Mouse (Mus musculus) forebrain, embryonic 12.5 days (tissue): ENCODE measurements around the gene Fbxo46. TPM values are rescaled to one million over a fixed set of nuclear protein-coding genes. Genes with fewer than 3 reads are reported as not detected.
"Not testable (repeated sequence)": the region's sequence is repeated elsewhere in the genome, so short reads cannot be mapped to it uniquely, and the experiment has no call there.

ENCODE experiments used
- ATAC-seq: fragments of 200-750 bp; cut with Nextera tagmentation; 2 replicates; pipeline ENCODE4 v1.8.0; 2017; ENCODE audit warnings: moderate TSS enrichment; ENCODE audit not compliant: low FRiP score
- H3K27ac ChIP-seq: fragments of 300-500 bp; sonication (generic); 2 replicates; pipeline ENCODE4 v1.5.1; 2016; ENCODE audit warnings: mild to moderate bottlenecking
- H3K27me3 ChIP-seq: fragments of 300-500 bp; sonication (generic); 2 replicates; pipeline ENCODE4 v1.6.1; 2016; ENCODE audit warnings: mild to moderate bottlenecking
- H3K36me3 ChIP-seq: fragments of 300-500 bp; sonication (generic); replicated peaks from 2 replicates; pipeline ENCODE4 v1.6.1; 2016; ENCODE audit warnings: mild to moderate bottlenecking
- H3K4me1 ChIP-seq: fragments of 300-500 bp; sonication (generic); 2 replicates; pipeline ENCODE4 v1.6.1; 2016
- H3K4me2 ChIP-seq: fragments of 300-500 bp; sonication (generic); 2 replicates; pipeline ENCODE4 v1.6.1; 2016; ENCODE audit warnings: mild to moderate bottlenecking, moderate library complexity
- H3K4me3 ChIP-seq: fragments of 300-500 bp; sonication (generic); replicated peaks from 2 replicates; pipeline ENCODE4 v1.5.1; 2016; ENCODE audit warnings: mild to moderate bottlenecking
- H3K9ac ChIP-seq: fragments of 300-500 bp; sonication (generic); 2 replicates; pipeline ENCODE4 v1.6.1; 2016; ENCODE audit warnings: mild to moderate bottlenecking
- H3K9me3 ChIP-seq: fragments of 300-500 bp; sonication (generic); 2 replicates; pipeline ENCODE4 v1.6.1; 2016
- WGBS: fragments of 180-500 bp; shearing (Covaris S2); methylation state at CpG from one replicate; pipeline ENCODE4 v1.1.7; 2016; 5-methylcytosine and 5-hydroxymethylcytosine counted together
- polyA plus RNA-seq: library from polyadenylated mRNA; unstranded; fragments of >200 nt; fragmentation: Nextera tagmentation; extraction: Ambion mirVana; gene quantifications from 2 replicates; pipeline ENCODE4 v1.2.1, GENCODE M21; 2016

Gene Fbxo46
- polyA plus RNA-seq, 1 experiment from 2014 or later: 18.4 TPM

DNA sequence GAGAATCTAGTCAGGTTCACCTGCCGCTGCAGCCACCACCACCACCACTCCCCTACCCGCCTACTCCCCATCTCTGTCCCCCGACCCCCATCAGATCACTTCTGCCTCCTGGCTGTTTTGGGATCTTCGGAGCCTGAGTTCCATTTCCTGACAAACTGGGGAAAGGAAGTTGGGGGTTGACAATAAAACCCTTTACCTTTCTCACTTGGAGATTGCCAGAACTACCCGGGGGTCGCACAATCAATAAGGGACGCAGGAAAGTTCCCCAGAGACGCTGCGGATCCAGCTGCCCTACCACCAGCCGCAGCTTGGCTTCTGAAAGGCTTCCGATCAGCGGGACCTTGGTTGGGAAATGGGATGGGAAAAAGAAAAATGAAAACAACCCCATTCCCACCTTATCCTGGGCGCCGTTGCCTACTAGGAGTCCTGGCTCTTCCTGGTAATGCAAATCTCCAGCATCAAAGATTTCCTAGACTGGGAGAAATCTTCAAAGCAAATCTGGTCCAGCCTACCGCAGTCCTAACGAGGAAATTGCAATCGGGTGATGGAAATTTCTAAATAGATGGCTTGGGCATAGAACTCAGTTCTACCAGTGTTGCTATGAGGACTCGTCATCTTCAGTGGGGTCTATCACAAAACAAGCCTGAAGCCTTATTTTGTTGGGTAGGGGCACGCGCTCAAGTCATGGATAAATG lies 28.7 kb downstream of the Fbxo46 start:
- Histone ChIP-seq H3K36me3 (peaks cover 34% of the 10 kb centered on the region), H3K4me3 (peak overlapping the region; percentile 68), H3K4me2 (peak overlapping the region; percentile 87), H3K9me3 (no peaks in the 10 kb centered on the region), H3K27me3 (no peaks in the 10 kb centered on the region), H3K27ac (peak overlapping the region; percentile 73; the same call in 1 of the 2 replicates), H3K4me1 (peaks cover 18% of the 10 kb centered on the region), H3K9ac (peak overlapping the region; percentile 68)
- ATAC-seq: no peak
- whole genome bisulfite sequencing: 19% methylated on average over 20 of the region's 20 CpGs

- H3K4me1 ChIP-seq: peaks cover 18% of the 10 kb centered on the region
- H3K4me3 ChIP-seq: peak within 1 kb of the TSS; percentile 68
- H3K36me3 ChIP-seq: peaks cover 41% of the 10 kb centered on the region
- H3K27me3 ChIP-seq: no peaks in the 10 kb centered on the region
- peak within 1 kb of the TSS; percentile 89 for H3K27ac ChIP-seq
- no peaks in the 10 kb centered on the region for H3K9me3 ChIP-seq
- under 1% methylated on average over 43 of the region's 43 CpGs for WGBS
- peak within 1 kb of the TSS; percentile 87 for H3K4me2 ChIP-seq
- ATAC-seq: peak; percentile 97
- H3K9ac ChIP-seq: peak within 1 kb of the TSS; percentile 73
Measured at GRCm38 (mm10) chr7:19148875-19149541, 29.3 kb downstream of the Fbxo46 start, which contains the start of gene Qpctl. TSS of gene Qpctl (minus strand) at chr7:19149291.

DNA sequence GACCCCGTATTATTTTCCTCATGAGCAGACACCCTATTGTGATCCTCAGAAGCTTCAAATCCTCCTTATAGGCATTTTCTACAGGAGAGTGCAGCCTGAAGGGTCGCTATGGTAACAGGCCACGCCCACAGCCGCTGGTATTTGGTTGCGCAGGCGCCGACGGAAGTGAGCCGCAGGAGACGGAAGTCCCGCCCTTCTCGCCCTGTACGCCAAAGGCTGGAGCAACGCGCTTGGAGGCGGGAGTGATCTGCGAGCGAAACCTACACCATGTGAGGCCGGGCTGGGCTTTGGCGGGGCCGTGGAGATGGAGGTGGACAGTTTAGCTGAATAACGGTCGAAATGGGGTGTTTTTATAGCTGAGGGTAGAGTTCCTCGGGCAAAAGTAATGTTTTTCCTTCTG lies 30.0 kb downstream of the Fbxo46 start, which contains the start of gene Snrpd2:
Snrpd2 (plus strand) TSS at position 97 of the 400 bp plus-strand sequence.
- H3K36me3 ChIP-seq: peaks cover 44% of the 10 kb centered on the region
- H3K4me2 ChIP-seq: peak within 1 kb of the TSS; percentile 87
- H3K4me1 ChIP-seq: peaks cover 18% of the 10 kb centered on the region
- peak within 1 kb of the TSS; percentile 68 for H3K4me3 ChIP-seq
- peak; percentile 91 for ATAC-seq
- H3K27ac ChIP-seq: peak within 1 kb of the TSS; percentile 89
- H3K9me3 ChIP-seq: no peaks in the 10 kb centered on the region
- under 1% methylated on average over 24 of the region's 24 CpGs for WGBS
- no peaks in the 10 kb centered on the region for H3K27me3 ChIP-seq
- H3K9ac ChIP-seq: peak within 1 kb of the TSS; percentile 73

GRCm38 (mm10) chr7:19151121-19151520 lies 31.5 kb downstream of the Fbxo46 start:
- H3K4me3 ChIP-seq: 0 out of 2 replicates have a peak overlapping the region, but pooled peaks have one; percentile 68
- H3K4me1 ChIP-seq: peaks cover 18% of the 10 kb centered on the region
- H3K9me3 ChIP-seq, H3K4me2 ChIP-seq, H3K27ac ChIP-seq, H3K27me3 ChIP-seq, ATAC-seq, H3K9ac ChIP-seq: not testable (repeated sequence)
- WGBS: 91% methylated on average over 10 of the region's 10 CpGs
- H3K36me3 ChIP-seq: peaks cover 48% of the 10 kb centered on the region

DNA sequence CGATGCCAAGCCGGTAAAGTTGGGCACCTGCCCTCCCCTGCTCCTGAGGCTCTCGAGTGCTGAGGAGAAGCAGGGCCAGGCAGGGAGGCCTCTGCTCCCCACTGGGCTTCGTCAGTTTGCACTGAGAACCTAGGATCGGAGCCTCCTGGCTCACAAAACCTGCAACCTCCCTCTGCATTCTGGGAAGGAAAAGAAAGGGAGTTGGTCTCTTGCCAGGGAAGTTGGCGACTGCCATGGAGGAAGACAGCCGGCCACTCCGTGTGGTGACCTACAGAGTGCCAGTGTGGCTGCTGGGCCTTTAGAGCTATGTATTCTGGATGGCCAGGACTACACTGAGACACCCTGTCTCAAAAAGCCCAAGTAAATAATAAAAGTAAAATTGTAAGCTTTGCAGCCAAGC lies 35.1 kb downstream of the Fbxo46 start:
- Histone ChIP-seq H3K27me3 (peaks cover 14% of the 10 kb centered on the region), H3K27ac (no peak overlapping the region), H3K4me1 (peaks cover 26% of the 10 kb centered on the region), H3K9me3 (no peaks in the 10 kb centered on the region), H3K4me3 (no peak overlapping the region), H3K9ac (no peak overlapping the region), H3K36me3 (peaks cover 39% of the 10 kb centered on the region), H3K4me2 (no peak overlapping the region)
- no peak for ATAC-seq
- 77% methylated on average over 8 of the region's 8 CpGs for WGBS

GRCm38 (mm10) chr7:19155825-19156475 lies 36.3 kb downstream of the Fbxo46 start:
- Histone ChIP-seq H3K4me2 (no peak overlapping the region), H3K36me3 (peaks cover 39% of the 10 kb centered on the region)
- 61% methylated on average over 13 of the region's 13 CpGs for WGBS

GRCm38 (mm10) chr7:19157160-19157800 lies 37.6 kb downstream of the Fbxo46 start:
- Histone ChIP-seq H3K9ac (peak overlapping the region; percentile 29; the same call in 1 of the 2 replicates), H3K27me3 (peaks cover 33% of the 10 kb centered on the region), H3K36me3 (peaks cover 26% of the 10 kb centered on the region), H3K9me3 (no peaks in the 10 kb centered on the region), H3K4me2 (peak overlapping the region; percentile 49), H3K4me3 (peak overlapping the region; percentile 23), H3K4me1 (peaks cover 24% of the 10 kb centered on the region), H3K27ac (peak overlapping the region; percentile 77)
- ATAC-seq: peak; percentile 79
- 5% methylated on average over 30 of the region's 30 CpGs for WGBS

More at GRCm38 (mm10) chr7:19155825-19156475, 36.3 kb downstream of the Fbxo46 start:
- ATAC-seq: no peak
- H3K27ac ChIP-seq: no peak overlapping the region
- H3K27me3 ChIP-seq: peaks cover 26% of the 10 kb centered on the region
- no peaks in the 10 kb centered on the region for H3K9me3 ChIP-seq
- H3K4me1 ChIP-seq: peaks cover 24% of the 10 kb centered on the region
- H3K9ac ChIP-seq: no peak overlapping the region
- H3K4me3 ChIP-seq: no peak overlapping the region

DNA sequence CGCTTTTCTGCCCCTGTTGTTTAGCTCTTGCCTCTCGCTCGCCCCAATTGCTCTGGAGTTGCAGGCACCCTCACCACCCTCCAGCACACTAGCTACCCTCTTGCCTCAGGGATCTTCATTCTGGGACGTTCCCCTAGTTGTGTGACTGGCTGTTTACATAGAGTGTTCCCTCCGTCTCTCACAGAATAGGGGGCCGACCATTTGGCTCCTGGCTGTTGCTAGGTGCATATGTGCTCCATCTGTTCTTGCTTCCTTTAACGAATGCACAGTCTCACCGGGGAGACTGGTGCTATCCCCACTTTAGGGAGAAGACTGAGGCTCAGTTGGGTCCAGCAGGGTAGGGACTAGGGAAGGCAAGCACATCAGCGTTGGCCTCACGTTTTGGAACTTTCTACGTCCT lies 38.9 kb downstream of the Fbxo46 start:
- peaks cover 46% of the 10 kb centered on the region for H3K27me3 ChIP-seq
- 74% methylated on average over 11 of the region's 11 CpGs for WGBS
- no peak overlapping the region for H3K4me3 ChIP-seq
- ATAC-seq: no peak
- H3K36me3 ChIP-seq: peaks cover 13% of the 10 kb centered on the region
- H3K4me1 ChIP-seq: peaks cover 27% of the 10 kb centered on the region
- H3K4me2 ChIP-seq: no peak overlapping the region
- no peak overlapping the region for H3K9ac ChIP-seq
- no peak overlapping the region for H3K27ac ChIP-seq
- no peaks in the 10 kb centered on the region for H3K9me3 ChIP-seq

- H3K27me3 ChIP-seq: peaks cover 55% of the 10 kb centered on the region
- H3K9ac ChIP-seq: peak overlapping the region; percentile 36; the same call in 1 of the 2 replicates
- H3K9me3 ChIP-seq: no peaks in the 10 kb centered on the region
- peaks cover 35% of the 10 kb centered on the region for H3K4me1 ChIP-seq
- H3K4me2 ChIP-seq: peak overlapping the region; percentile 62
- 16% methylated on average over 18 of the region's 18 CpGs for WGBS
- no peak for ATAC-seq
- H3K36me3 ChIP-seq: peaks cover 7% of the 10 kb centered on the region; the same call in 1 of the 2 replicates
- H3K27ac ChIP-seq: no peak overlapping the region
- H3K4me3 ChIP-seq: peak overlapping the region; percentile 38; the same call in 1 of the 2 replicates
Measured at GRCm38 (mm10) chr7:19159411-19159810, 39.8 kb downstream of the Fbxo46 start.

DNA sequence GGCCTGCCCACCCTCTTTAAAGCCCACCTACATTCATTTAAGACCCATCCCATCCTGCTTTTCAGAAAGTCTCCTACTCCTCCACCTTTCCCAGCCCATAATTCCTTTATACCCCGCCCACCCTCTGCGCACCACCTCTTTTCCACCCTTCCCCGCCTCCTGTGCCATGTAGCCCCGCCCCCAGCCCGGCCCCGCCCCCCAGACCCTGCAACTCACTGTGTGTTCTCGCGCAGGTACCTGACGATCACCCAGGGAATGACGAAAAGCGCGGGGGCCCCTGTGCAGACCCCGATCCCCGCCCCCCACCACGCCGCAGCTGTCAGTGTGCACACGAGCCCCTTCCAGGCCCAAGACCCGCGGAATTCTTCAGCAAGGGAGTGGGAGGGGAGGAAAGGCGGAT lies 40.5 kb downstream of the Fbxo46 start:
- ATAC-seq: peak; percentile 31
- Histone ChIP-seq H3K27ac (no peak overlapping the region), H3K27me3 (peaks cover 62% of the 10 kb centered on the region), H3K9me3 (no peaks in the 10 kb centered on the region), H3K9ac (peak overlapping the region; percentile 36; the same call in 1 of the 2 replicates), H3K4me2 (peak overlapping the region; percentile 62), H3K36me3 (0 out of 2 replicates have a peak, but pooled peaks cover under 1% of the 10 kb centered on the region), H3K4me3 (peak overlapping the region; percentile 38), H3K4me1 (peaks cover 42% of the 10 kb centered on the region)
- WGBS: 1% methylated on average over 20 of the region's 20 CpGs

GRCm38 (mm10) chr7:19162928-19163327 lies 43.3 kb downstream of the Fbxo46 start:
- H3K27me3 ChIP-seq: peaks cover 73% of the 10 kb centered on the region
- WGBS: 86% methylated on average over 7 of the region's 7 CpGs
- ATAC-seq: no peak

More at GRCm38 (mm10) chr7:19162928-19163327, 43.3 kb downstream of the Fbxo46 start:
- H3K4me2 ChIP-seq: no peak overlapping the region
- no peaks in the 10 kb centered on the region for H3K36me3 ChIP-seq
- no peak overlapping the region for H3K4me3 ChIP-seq
- H3K27ac ChIP-seq: no peak overlapping the region
- H3K9ac ChIP-seq: no peak overlapping the region
- peaks cover 40% of the 10 kb centered on the region for H3K4me1 ChIP-seq
- H3K9me3 ChIP-seq: peaks cover 7% of the 10 kb centered on the region; the same call in 1 of the 2 replicates
